Mouse (Mus musculus) small intestine, adult 2 months (tissue): ENCODE results near the gene B4galt2. TPM values are rescaled to one million over a fixed set of nuclear protein-coding genes. Genes with fewer than 3 reads are reported as not detected.
A peak's percentile ranks its signal among the peaks of the same experiment; 100 is the strongest.

Source experiments
- H3K27ac ChIP-seq: fragments of 200-500 bp; 2 replicates; pipeline ENCODE4 v1.5.1; 2012; ENCODE audit warnings: low read depth, low read length, control low read depth, inconsistent platforms; ENCODE audit not compliant: insufficient read depth
- H3K27me3 ChIP-seq: fragments of 200-500 bp; 2 replicates; pipeline ENCODE4 v1.6.1; 2012; ENCODE audit warnings: mild to moderate bottlenecking, moderate library complexity, low read length, inconsistent platforms; ENCODE audit not compliant: control insufficient read depth, insufficient read depth
- H3K36me3 ChIP-seq: fragments of 200-500 bp; 2 replicates; pipeline ENCODE4 v1.6.1; 2012; ENCODE audit warnings: mild to moderate bottlenecking, low read length, control low read depth, inconsistent platforms; ENCODE audit not compliant: control insufficient read depth, insufficient read depth
- H3K4me1 ChIP-seq: fragments of 200-500 bp; 2 replicates; pipeline ENCODE4 v1.6.1; 2012; ENCODE audit warnings: low read length, inconsistent platforms, mixed read lengths; ENCODE audit not compliant: control insufficient read depth, insufficient read depth, insufficient read length
- H3K4me3 ChIP-seq: fragments of 200-500 bp; 2 replicates; pipeline ENCODE4 v1.5.1; 2012; ENCODE audit warnings: low read depth, mild to moderate bottlenecking, control low read depth, inconsistent platforms, low read length, moderate library complexity
- CTCF ChIP-seq: fragments of 200-500 bp; IDR thresholded peaks from 2 replicates; pipeline ENCODE4 v1.5.1; 2012; ENCODE audit warnings: low read depth, mild to moderate bottlenecking, control low read depth, inconsistent platforms, low read length, moderate library complexity, mixed read lengths; ENCODE audit not compliant: insufficient replicate concordance, insufficient read length; ENCODE audit errors: extremely low read depth
- POLR2A ChIP-seq: fragments of 200-500 bp; IDR thresholded peaks from 2 replicates; pipeline ENCODE4 v1.6.1; 2012; ENCODE audit warnings: low read depth, mild to moderate bottlenecking, control low read depth, inconsistent platforms, low read length, moderate library complexity
- WGBS: fragments of 180-500 bp; shearing (Covaris S2); methylation state at CpG from one replicate; pipeline ENCODE4 v1.1.7; 2018; 5-methylcytosine and 5-hydroxymethylcytosine counted together
- polyA plus RNA-seq: library from polyadenylated mRNA; depleted of rRNA; stranded (reverse); fragments of >200 nt; gene quantifications from 2 replicates; pipeline ENCODE4 v1.2.3, GENCODE M21; 2012; rRNA removed

Gene B4galt2
- polyA plus RNA-seq: 6.7 and 7.5 TPM in 2 replicates

DNA sequence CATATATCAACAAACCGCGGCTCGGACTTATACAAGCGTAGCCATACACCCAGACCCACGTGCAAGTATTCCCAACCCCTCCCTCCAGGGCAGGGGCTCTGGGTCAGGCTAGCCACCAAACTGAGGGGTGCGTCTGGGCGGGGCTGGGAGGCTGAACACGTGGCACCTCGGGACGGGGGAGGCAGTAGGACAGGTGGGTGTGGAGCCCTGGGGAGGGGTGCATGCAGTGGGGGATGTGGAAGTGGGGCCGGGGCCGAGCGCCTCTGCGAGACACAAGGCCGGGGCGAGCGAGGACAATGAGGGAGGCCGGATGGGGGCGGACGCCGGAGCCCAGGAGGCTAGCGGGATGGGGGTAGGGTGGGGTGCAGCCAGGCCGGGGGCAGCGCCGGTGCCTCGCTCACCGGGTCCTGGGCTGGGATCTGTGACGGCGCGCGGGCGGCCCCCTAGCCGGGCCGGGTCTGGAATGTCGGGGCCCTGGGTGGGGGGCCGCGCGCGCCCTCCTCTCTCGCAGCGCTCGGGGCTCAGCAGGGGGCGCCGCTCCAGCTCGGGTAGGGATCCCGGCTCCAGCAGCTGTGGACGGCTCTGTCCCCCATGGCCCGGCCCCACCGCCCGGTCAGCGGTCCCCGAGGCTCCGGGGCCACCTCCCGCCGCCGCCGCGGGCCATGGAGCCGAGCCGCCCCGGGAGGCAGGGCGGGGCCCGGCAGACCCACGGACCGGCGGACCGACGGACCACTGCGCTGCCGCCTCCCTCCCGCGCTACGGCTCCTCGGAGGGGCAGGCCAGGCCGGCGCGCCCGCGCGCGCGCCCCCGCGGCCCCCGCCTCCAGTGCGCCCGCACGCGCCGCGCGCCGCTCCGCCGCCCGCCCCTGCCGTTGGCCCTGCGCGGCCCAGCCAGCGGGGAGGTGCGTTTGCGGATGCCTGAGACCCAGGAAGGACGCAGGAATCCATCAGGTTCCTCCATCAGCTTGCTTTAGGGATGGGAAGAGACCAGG is at the start of gene B4galt2:
Gene B4galt2, minus strand, starts transcription at position 787 of the 991 bp plus-strand sequence.
- 2% methylated on average over 99 of the region's 103 CpGs for WGBS
- peaks cover 17% of the 10 kb centered on the region for H3K36me3 ChIP-seq
- H3K27ac ChIP-seq: no peak within 1 kb of the TSS
- no peak for TF ChIP-seq POLR2A
- TF ChIP-seq CTCF: no peak
- peak within 1 kb of the TSS; percentile 59 for H3K4me3 ChIP-seq
- H3K4me1 ChIP-seq: peaks cover 4% of the 10 kb centered on the region; the same call in 1 of the 2 replicates
- H3K27me3 ChIP-seq: peaks cover 8% of the 10 kb centered on the region

DNA sequence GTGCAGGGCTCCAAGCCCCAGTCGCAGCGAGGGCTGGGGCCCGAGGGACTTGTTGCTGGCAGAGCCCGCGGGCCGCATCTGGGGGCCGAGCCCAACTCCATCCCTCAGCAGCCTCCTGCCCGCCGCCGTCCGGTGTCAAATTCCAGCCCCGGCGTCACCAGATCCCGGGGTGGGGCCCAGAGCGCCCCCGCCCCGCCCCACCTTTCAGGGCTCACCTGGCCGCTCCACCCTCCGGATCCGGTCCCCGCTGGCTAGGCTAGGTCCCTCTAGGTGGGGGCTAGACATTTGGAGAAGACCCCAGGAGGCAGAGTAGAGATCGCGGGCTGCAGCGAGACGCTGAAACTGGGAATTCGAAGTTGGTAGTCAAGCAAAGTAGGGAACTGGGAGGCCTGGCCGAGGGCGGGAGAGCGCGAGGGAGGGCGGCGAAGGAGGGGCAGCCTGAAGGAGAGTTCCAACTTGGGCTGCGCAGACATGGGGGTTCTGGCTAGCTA is 46.1 kb upstream of the B4galt2 start, which contains the start of gene Artn:
Gene Artn, minus strand, starts transcription at position 373 of the 491 bp plus-strand sequence.
- no peak for TF ChIP-seq POLR2A
- TF ChIP-seq CTCF: no peak
- WGBS: 1% methylated on average over 33 of the region's 33 CpGs
- Histone ChIP-seq H3K4me1 (peaks cover 14% of the 10 kb centered on the region), H3K27ac (0 out of 2 replicates have a peak within 1 kb of the TSS, but pooled peaks have one; percentile 7), H3K36me3 (no peaks in the 10 kb centered on the region), H3K4me3 (peak within 1 kb of the TSS; percentile 57), H3K27me3 (peaks cover 22% of the 10 kb centered on the region)

DNA sequence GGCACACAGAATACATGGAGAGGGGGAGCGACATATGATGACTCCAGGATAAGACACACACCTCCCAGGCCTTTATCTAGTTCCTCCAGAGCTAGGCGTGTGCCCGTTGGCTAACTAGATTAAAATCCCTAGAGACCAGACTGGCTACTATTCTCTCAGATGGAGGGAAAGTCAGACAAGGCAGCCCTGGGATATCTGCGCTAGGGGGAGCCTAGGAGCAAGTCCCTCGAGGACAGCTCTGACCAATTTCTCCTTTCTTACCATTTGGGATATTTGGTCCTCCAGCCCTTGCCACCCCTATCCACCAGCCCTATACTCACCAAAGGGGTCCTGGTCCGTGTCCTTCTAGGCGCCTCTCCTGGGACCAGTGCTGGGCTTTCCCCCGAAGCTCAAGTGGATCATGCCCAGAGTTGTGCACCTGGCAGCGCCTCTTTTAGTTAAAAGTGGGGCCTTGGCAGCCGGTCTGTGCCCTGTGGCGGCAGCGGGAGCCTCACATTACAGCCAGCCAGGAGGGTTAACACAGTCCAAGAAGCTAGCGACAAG is 45.5 kb upstream of the B4galt2 start:
- H3K36me3 ChIP-seq: no peaks in the 10 kb centered on the region
- H3K27me3 ChIP-seq: peaks cover 22% of the 10 kb centered on the region
- WGBS: 3% methylated on average over 13 of the region's 13 CpGs
- TF ChIP-seq CTCF (peak; percentile 47; the same call in 1 of the 2 replicates), POLR2A (0 out of 2 replicates have a peak, but pooled peaks have one; percentile 8)
- peak overlapping the region; percentile 57 for H3K4me3 ChIP-seq
- H3K27ac ChIP-seq: 0 out of 2 replicates have a peak overlapping the region, but pooled peaks have one; percentile 7
- H3K4me1 ChIP-seq: peaks cover 14% of the 10 kb centered on the region

DNA sequence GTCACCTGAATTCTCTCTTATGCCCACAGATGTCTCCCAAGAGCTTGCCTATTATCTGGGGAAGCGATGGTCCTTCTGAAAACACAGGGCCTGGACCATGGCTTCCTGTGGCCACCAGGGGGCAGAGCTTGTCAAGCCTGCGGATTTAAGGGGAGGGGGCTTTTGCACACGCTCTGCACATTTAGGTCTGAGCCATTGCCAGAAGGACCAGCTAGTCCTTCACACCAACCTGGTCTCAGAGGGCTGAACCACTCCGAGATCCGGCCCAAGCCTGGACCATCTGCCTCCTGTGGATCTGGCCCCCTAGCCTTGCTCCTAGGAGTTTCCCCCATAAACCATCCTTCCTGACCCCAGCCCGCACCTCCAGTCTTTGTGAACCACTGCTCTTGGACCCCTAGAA is 44.9 kb upstream of the B4galt2 start:
- H3K4me3 ChIP-seq: no peak overlapping the region
- no peaks in the 10 kb centered on the region for H3K36me3 ChIP-seq
- TF ChIP-seq POLR2A: no peak
- TF ChIP-seq CTCF: peak; percentile 81; the same call in 1 of the 2 replicates
- peaks cover 22% of the 10 kb centered on the region for H3K27me3 ChIP-seq
- H3K4me1 ChIP-seq: peaks cover 14% of the 10 kb centered on the region
- H3K27ac ChIP-seq: no peak overlapping the region
- WGBS: 33% methylated on average over 6 of the region's 6 CpGs

DNA sequence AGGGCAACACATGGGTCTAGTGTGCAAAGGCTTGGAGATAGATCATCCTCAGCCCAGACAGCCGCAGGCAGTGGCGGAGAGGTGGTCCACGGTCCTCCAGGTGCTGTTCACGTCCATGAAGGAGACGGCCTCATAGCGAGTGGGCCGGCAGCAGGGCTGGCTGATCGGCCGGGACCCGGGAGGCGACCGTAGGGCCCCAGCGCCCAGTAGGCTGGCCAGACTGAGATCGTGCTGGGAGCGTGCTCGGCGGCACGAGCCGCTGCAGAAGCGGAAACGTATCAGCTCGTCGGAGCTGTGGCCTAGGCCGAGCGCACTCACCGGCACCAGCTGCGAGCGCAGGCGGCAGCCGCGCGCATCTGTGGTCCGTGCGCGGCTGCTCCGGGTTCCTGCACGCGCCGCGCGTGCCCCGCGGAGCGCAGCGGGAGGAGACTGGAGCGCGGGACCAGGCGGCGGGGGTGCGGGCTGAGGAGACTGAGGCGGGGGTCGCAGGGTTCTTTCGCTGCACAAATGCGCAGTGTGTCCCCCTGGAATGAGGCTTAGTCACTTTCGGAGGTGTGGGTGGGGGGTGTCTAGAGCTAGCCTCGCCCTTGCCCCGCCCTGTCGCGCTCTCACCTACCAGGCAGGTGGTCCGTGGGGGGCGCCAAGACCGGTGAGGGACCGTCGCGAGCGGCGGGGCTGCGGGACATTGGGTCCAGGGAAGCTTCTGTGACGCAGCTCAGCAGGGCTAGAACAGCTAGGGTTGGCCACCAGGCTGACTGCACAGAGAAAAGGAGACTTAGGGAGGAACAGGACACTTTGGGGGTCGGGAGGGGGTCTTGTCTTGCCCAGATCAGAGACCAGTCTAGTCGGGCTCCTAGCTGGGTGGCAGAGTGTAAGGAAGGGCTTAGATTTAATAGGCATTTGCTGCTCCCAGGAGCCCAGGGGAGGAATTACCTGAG is 43.5 kb upstream of the B4galt2 start:
- H3K27ac ChIP-seq: no peak overlapping the region
- peaks cover 14% of the 10 kb centered on the region for H3K4me1 ChIP-seq
- H3K4me3 ChIP-seq: peak overlapping the region; percentile 48
- 3% methylated on average over 70 of the region's 71 CpGs for WGBS
- TF ChIP-seq CTCF (peak; percentile 3; the same call in 1 of the 2 replicates), POLR2A (no peak)
- H3K36me3 ChIP-seq: no peaks in the 10 kb centered on the region
- peaks cover 22% of the 10 kb centered on the region for H3K27me3 ChIP-seq

DNA sequence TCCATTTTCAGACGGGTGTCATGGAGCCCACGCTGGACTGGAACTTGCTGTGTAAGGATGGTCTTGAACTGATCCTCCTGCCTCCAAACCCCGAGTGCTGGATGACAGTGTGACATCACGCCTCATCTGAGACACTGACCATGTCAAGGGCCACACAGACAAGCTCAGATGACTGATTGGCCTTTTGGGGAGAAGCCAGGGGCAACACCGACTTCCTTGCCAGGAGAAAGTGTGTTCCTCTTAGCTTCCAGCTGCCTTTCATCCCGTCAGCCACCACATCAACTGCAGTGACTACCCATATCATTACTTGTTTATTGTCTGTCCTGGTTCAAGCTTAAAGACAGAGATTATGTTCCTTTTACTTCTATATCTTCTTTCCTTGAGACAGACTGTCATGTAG is 41.6 kb upstream of the B4galt2 start:
- WGBS: 52% methylated on average over 6 of the region's 6 CpGs
- H3K36me3 ChIP-seq: no peaks in the 10 kb centered on the region
- no peak overlapping the region for H3K4me3 ChIP-seq
- TF ChIP-seq POLR2A (no peak), CTCF (no peak)
- peaks cover 22% of the 10 kb centered on the region for H3K27me3 ChIP-seq
- H3K27ac ChIP-seq: no peak overlapping the region
- H3K4me1 ChIP-seq: peaks cover 14% of the 10 kb centered on the region
